Mouse (Mus musculus) midbrain, embryonic 13.5 days (tissue): ENCODE results near the gene Trrap. TPM values are rescaled to one million over a fixed set of nuclear protein-coding genes. Genes with fewer than 3 reads are reported as not detected.

Experiments used
- ATAC-seq: fragments of 200-750 bp; cut with Nextera tagmentation; 2 replicates; pipeline ENCODE4 v1.8.0; 2017; ENCODE audit warnings: mild to moderate bottlenecking, moderate TSS enrichment, moderate library complexity
- H3K27ac ChIP-seq: fragments of 300-500 bp; sonication (generic); 2 replicates; pipeline ENCODE4 v1.5.1; 2015; ENCODE audit warnings: inconsistent platforms, mild to moderate bottlenecking, moderate library complexity
- H3K27me3 ChIP-seq: fragments of 300-500 bp; sonication (generic); 2 replicates; pipeline ENCODE4 v1.6.1; 2015; ENCODE audit warnings: mild to moderate bottlenecking, inconsistent platforms
- H3K36me3 ChIP-seq: fragments of 300-500 bp; sonication (generic); 2 replicates; pipeline ENCODE4 v1.6.1; 2015; ENCODE audit warnings: mild to moderate bottlenecking, inconsistent platforms
- H3K4me1 ChIP-seq: fragments of 300-500 bp; sonication (generic); replicated peaks from 2 replicates; pipeline ENCODE4 v1.6.1; 2015; ENCODE audit warnings: inconsistent platforms
- H3K4me2 ChIP-seq: fragments of 300-500 bp; sonication (generic); replicated peaks from 2 replicates; pipeline ENCODE4 v1.6.1; 2015; ENCODE audit warnings: moderate library complexity, mild to moderate bottlenecking, inconsistent platforms
- H3K4me3 ChIP-seq: fragments of 300-500 bp; sonication (generic); replicated peaks from 2 replicates; pipeline ENCODE4 v1.5.1; 2015; ENCODE audit warnings: mild to moderate bottlenecking, inconsistent platforms
- H3K9ac ChIP-seq: fragments of 300-500 bp; sonication (generic); replicated peaks from 2 replicates; pipeline ENCODE4 v1.6.1; 2015; ENCODE audit warnings: mild to moderate bottlenecking, inconsistent platforms
- H3K9me3 ChIP-seq: fragments of 300-500 bp; sonication (generic); 2 replicates; pipeline ENCODE4 v1.6.1; 2016; ENCODE audit warnings: mild to moderate bottlenecking, inconsistent platforms
- WGBS: fragments of 180-500 bp; shearing (Covaris S2); methylation state at CpG from one replicate; pipeline ENCODE4 v1.1.7; 2015; 5-methylcytosine and 5-hydroxymethylcytosine counted together
- polyA plus RNA-seq: library from polyadenylated mRNA; unstranded; fragments of >200 nt; fragmentation: Nextera tagmentation; extraction: Ambion mirVana; gene quantifications from 2 replicates; pipeline ENCODE4 v1.2.1, GENCODE M21; 2015

Gene Trrap
- polyA plus RNA-seq, 1 experiment from 2014 or later, result 94.4 TPM

DNA sequence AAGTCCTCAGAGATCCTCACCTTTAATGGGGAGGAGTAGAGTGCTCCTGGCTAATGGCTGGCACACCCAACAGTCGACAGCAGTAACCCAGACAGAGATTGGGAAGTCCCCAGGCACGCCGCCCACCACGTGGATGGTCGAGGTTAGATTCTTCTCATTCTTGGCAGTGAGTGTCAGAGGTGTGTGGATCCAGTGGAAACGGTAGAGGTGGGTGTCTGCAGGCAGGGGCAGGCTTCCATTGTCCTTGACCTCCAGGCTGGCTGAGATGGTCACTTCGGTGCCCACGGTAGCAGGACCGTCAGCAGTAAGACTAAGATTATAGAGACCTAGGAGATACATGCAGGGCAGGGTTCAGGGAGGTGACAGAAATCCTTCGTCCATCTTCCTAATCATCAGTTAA lies 12.3 kb upstream of the Trrap start:
- H3K4me1 ChIP-seq, result peaks cover 34% of the 10 kb centered on the region
- no peak overlapping the region for H3K9ac ChIP-seq
- no peak overlapping the region for H3K27ac ChIP-seq
- no peaks in the 10 kb centered on the region for H3K27me3 ChIP-seq
- no peak overlapping the region for H3K4me2 ChIP-seq
- no peak overlapping the region for H3K4me3 ChIP-seq
- no peaks in the 10 kb centered on the region for H3K9me3 ChIP-seq
- no peak for ATAC-seq
- 82% methylated on average over 10 of the region's 10 CpGs for WGBS
- H3K36me3 ChIP-seq, result peaks cover 13% of the 10 kb centered on the region

- no peak for ATAC-seq
Measured at GRCm38 (mm10) chr5:144757402-144757801, 10.1 kb upstream of the Trrap start.

GRCm38 (mm10) chr5:144758422-144758821 lies 9.1 kb upstream of the Trrap start:
- H3K4me3 ChIP-seq, result peak overlapping the region; percentile 1
- peak overlapping the region; percentile 86 for H3K27ac ChIP-seq
- H3K9ac ChIP-seq, result 0 out of 2 replicates have a peak overlapping the region, but pooled peaks have one; percentile 28
- peak; percentile 66 for ATAC-seq
- H3K27me3 ChIP-seq, result peaks cover 7% of the 10 kb centered on the region; the same call in 1 of the 2 replicates
- H3K9me3 ChIP-seq, result no peaks in the 10 kb centered on the region
- H3K36me3 ChIP-seq, result peaks cover 2% of the 10 kb centered on the region; the same call in 1 of the 2 replicates
- 5% methylated on average over 8 of the region's 8 CpGs for WGBS
- peak overlapping the region; percentile 66 for H3K4me2 ChIP-seq
- peaks cover 40% of the 10 kb centered on the region for H3K4me1 ChIP-seq

More at GRCm38 (mm10) chr5:144757402-144757801, 10.1 kb upstream of the Trrap start:
- H3K9me3 ChIP-seq, result no peaks in the 10 kb centered on the region
- peak overlapping the region; percentile 66; the same call in 1 of the 2 replicates for H3K4me2 ChIP-seq
- no peak overlapping the region for H3K4me3 ChIP-seq
- H3K4me1 ChIP-seq, result peaks cover 40% of the 10 kb centered on the region
- peaks cover 5% of the 10 kb centered on the region for H3K36me3 ChIP-seq
- no peak overlapping the region for H3K9ac ChIP-seq
- peaks cover 4% of the 10 kb centered on the region; the same call in 1 of the 2 replicates for H3K27me3 ChIP-seq
- 95% methylated on average over 9 of the region's 9 CpGs for WGBS
- H3K27ac ChIP-seq, result peak overlapping the region; percentile 86

DNA sequence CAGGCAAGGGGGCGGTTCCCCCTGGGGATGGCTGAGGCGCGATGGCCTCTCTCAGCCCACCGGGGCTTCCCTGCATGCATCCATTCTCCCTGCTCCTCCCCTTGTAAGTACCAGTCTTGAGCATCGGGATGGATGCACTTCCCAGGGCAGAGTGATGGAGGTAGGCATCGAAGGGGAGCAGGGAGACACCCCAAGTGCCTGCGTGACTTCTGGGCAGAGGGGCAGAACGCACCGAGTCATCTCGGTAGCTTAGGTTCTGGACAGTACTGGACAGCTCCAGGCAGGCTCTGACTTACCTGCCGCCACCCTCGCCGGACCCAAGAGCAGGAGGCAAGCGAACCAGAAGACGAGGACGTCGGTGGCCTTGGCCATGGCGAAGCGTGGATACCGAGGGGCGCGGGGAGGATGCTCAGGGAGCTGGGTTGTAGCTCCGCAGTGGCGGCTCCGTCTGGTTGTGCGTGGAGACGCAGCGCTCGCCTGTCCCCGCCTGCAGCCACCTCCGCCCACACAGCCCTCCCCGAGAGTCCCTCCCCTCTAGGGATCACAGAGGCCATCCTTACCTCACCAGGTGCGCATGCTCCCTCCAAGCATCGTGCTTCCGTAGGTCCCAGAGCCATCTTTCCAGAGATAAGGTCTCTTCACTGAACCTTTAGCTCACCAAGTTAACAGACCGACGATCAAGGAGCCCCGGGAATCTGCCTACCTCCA lies 6.2 kb upstream of the Trrap start, which contains the start of gene Tmem130:
Gene Tmem130, minus strand, starts transcription at position 658 of the 708 bp plus-strand sequence.
- Histone ChIP-seq H3K4me2 (peak within 1 kb of the TSS; percentile 66), H3K4me3 (peak within 1 kb of the TSS; percentile 60), H3K4me1 (peaks cover 40% of the 10 kb centered on the region), H3K9ac (peak within 1 kb of the TSS; percentile 82), H3K27ac (peak within 1 kb of the TSS; percentile 90), H3K27me3 (peaks cover 7% of the 10 kb centered on the region; the same call in 1 of the 2 replicates), H3K9me3 (no peaks in the 10 kb centered on the region), H3K36me3 (no peaks in the 10 kb centered on the region)
- peak; percentile 88 for ATAC-seq
- under 1% methylated on average over 38 of the region's 38 CpGs for WGBS

DNA sequence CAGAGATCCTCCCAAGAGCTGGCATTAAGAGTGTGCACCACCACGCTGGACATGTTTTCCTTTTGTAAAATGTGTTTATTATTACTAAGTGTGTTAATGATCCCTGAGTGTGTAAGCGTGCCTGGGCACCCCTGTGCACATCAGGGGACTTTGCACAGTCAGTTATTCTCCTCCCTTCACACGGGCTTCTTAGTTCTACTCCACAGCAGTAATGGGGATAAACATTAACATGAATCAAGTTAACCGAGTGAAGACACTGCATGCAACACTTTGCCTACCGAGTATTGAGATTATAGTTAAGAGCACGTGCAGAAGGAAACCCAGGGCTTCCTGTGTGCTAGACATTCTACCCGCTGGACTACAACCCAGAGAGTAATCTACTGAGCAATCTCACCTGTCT lies 1.5 kb upstream of the Trrap start:
- WGBS, result 85% methylated on average over 7 of the region's 7 CpGs
- peaks cover 4% of the 10 kb centered on the region for H3K36me3 ChIP-seq
- ATAC-seq, result no peak
- peaks cover 7% of the 10 kb centered on the region; the same call in 1 of the 2 replicates for H3K27me3 ChIP-seq
- H3K9me3 ChIP-seq, result no peaks in the 10 kb centered on the region
- H3K27ac ChIP-seq, result no peak overlapping the region
- no peak overlapping the region for H3K4me3 ChIP-seq
- H3K4me1 ChIP-seq, result peaks cover 21% of the 10 kb centered on the region
- no peak overlapping the region for H3K9ac ChIP-seq
- H3K4me2 ChIP-seq, result no peak overlapping the region

DNA sequence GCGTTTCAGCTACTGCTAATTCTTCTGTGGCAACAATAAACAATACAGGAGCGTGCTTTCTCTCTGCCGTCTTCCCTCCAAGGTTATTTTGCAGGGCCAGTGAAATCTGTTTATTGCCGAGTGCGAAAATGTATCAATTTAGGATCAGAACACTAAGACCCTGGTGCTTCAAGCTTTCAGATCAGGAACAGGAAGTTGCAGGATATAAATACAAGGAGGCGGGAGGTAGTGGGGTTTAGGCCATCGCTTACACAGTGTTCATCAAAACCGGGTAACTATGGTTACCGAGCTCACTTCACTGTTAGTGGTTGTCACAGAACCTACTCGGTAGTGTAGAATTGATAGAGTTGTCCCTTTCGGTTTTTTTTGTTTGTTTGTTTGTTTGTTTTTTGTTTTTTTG lies 886 bp upstream of the Trrap start:
- H3K4me1 ChIP-seq, result peaks cover 17% of the 10 kb centered on the region
- no peak for ATAC-seq
- H3K4me3 ChIP-seq, result no peak overlapping the region
- H3K9me3 ChIP-seq, result no peaks in the 10 kb centered on the region
- H3K4me2 ChIP-seq, result no peak overlapping the region
- 87% methylated on average over 11 of the region's 11 CpGs for WGBS
- H3K27me3 ChIP-seq, result peaks cover 7% of the 10 kb centered on the region; the same call in 1 of the 2 replicates
- peaks cover 11% of the 10 kb centered on the region for H3K36me3 ChIP-seq
- no peak overlapping the region for H3K9ac ChIP-seq
- H3K27ac ChIP-seq, result no peak overlapping the region

- ATAC-seq, result peak; percentile 93
- no peaks in the 10 kb centered on the region for H3K9me3 ChIP-seq
- peaks cover 23% of the 10 kb centered on the region for H3K36me3 ChIP-seq
- no peaks in the 10 kb centered on the region for H3K27me3 ChIP-seq
- WGBS, result under 1% methylated on average over 92 of the region's 92 CpGs
- H3K4me1 ChIP-seq, result peaks cover 17% of the 10 kb centered on the region
- peak overlapping the region; percentile 97 for H3K27ac ChIP-seq
- peak overlapping the region; percentile 82 for H3K4me3 ChIP-seq
- peak overlapping the region; percentile 91 for H3K9ac ChIP-seq
- peak overlapping the region; percentile 90 for H3K4me2 ChIP-seq
Measured at GRCm38 (mm10) chr5:144767911-144768841, 644 bp downstream of the Trrap start.

DNA sequence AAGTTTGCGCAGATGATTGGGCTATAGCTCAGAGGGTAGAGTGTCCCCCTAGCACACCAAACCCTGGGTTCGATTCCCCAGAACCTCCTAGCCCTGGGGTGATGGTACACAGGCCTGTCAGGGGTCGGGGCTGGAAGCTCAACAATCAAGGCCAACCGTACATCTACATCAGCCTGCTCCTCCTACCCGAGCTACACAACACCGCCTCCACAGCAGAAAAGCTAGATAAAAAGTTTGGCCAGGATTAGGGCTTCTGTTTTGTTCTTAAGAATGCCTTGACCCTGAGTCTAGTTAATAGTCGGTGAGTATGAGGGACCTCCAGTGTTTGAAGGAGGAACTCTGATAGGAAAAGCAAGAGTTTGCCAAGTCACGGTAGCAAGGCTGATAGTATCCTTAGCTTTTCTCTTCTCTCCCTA lies 1.5 kb downstream of the Trrap start:
- Histone ChIP-seq H3K27me3 (no peaks in the 10 kb centered on the region), H3K4me1 (peaks cover 17% of the 10 kb centered on the region), H3K4me2 (peak overlapping the region; percentile 90), H3K9ac (peak overlapping the region; percentile 91), H3K27ac (peak overlapping the region; percentile 97), H3K4me3 (peak overlapping the region; percentile 82), H3K36me3 (peaks cover 32% of the 10 kb centered on the region), H3K9me3 (no peaks in the 10 kb centered on the region)
- peak; percentile 34; the same call in 1 of the 2 replicates for ATAC-seq
- WGBS, result 29% methylated on average over 8 of the region's 8 CpGs

- Histone ChIP-seq H3K27me3 (no peaks in the 10 kb centered on the region), H3K4me2 (no peak overlapping the region), H3K4me1 (peaks cover 17% of the 10 kb centered on the region), H3K9me3 (no peaks in the 10 kb centered on the region), H3K9ac (no peak overlapping the region), H3K36me3 (peaks cover 64% of the 10 kb centered on the region), H3K27ac (no peak overlapping the region), H3K4me3 (no peak overlapping the region)
- no peak for ATAC-seq
- WGBS, result 97% methylated on average over 6 of the region's 6 CpGs
Measured at GRCm38 (mm10) chr5:144773231-144773630, 5.7 kb downstream of the Trrap start.

- no peak overlapping the region for H3K9ac ChIP-seq
- no peak overlapping the region for H3K4me3 ChIP-seq
- peaks cover 95% of the 10 kb centered on the region for H3K36me3 ChIP-seq
- no peaks in the 10 kb centered on the region for H3K27me3 ChIP-seq
- no peak overlapping the region for H3K27ac ChIP-seq
- H3K9me3 ChIP-seq, result no peaks in the 10 kb centered on the region
- no peak overlapping the region for H3K4me2 ChIP-seq
- no peak for ATAC-seq
- WGBS, result 86% methylated on average over 8 of the region's 8 CpGs
- H3K4me1 ChIP-seq, result no peaks in the 10 kb centered on the region
Measured at GRCm38 (mm10) chr5:144780654-144781053, 13.1 kb downstream of the Trrap start.

- H3K27ac ChIP-seq, result no peak overlapping the region
- H3K4me3 ChIP-seq, result no peak overlapping the region
- no peaks in the 10 kb centered on the region for H3K27me3 ChIP-seq
- 97% methylated on average over 18 of the region's 18 CpGs for WGBS
- ATAC-seq, result no peak
- H3K9ac ChIP-seq, result no peak overlapping the region
- no peaks in the 10 kb centered on the region for H3K9me3 ChIP-seq
- H3K4me2 ChIP-seq, result no peak overlapping the region
- H3K4me1 ChIP-seq, result no peaks in the 10 kb centered on the region
- peaks cover 100% of the 10 kb centered on the region for H3K36me3 ChIP-seq
Measured at GRCm38 (mm10) chr5:144786464-144786863, 18.9 kb downstream of the Trrap start.

GRCm38 (mm10) chr5:144793374-144793773 lies 25.8 kb downstream of the Trrap start:
- Histone ChIP-seq H3K4me1 (no peaks in the 10 kb centered on the region), H3K9me3 (no peaks in the 10 kb centered on the region), H3K36me3 (peaks cover 100% of the 10 kb centered on the region), H3K9ac (no peak overlapping the region), H3K27ac (no peak overlapping the region), H3K4me2 (no peak overlapping the region), H3K4me3 (no peak overlapping the region), H3K27me3 (no peaks in the 10 kb centered on the region)
- WGBS, result 88% methylated on average over 5 of the region's 5 CpGs
- ATAC-seq, result no peak
